Mouse (Mus musculus) CD4-positive, CD25-positive, alpha-beta regulatory T cell, adult 2 months (primary cell): ENCODE measurements around the gene Mrps10.
"Not testable (repeated sequence)": the region's sequence is repeated elsewhere in the genome, so short reads cannot be mapped to it uniquely, and the experiment has no call there.

Experiments
- DNase-seq: peaks from one replicate; pipeline ENCODE4 v3.0.0-alpha.2; 2012; ENCODE audit warnings: low read depth, low spot score

Mrps10 gene

GRCm38 (mm10) chr17:47381917-47382316 lies 13.2 kb downstream of the Mrps10 start:
- DNase-seq, result no peak

GRCm38 (mm10) chr17:47383266-47383665 lies 14.6 kb downstream of the Mrps10 start:
- DNase-seq, result no peak

GRCm38 (mm10) chr17:47384064-47384463 lies 15.4 kb downstream of the Mrps10 start:
- peak; percentile 20 for DNase-seq

DNA sequence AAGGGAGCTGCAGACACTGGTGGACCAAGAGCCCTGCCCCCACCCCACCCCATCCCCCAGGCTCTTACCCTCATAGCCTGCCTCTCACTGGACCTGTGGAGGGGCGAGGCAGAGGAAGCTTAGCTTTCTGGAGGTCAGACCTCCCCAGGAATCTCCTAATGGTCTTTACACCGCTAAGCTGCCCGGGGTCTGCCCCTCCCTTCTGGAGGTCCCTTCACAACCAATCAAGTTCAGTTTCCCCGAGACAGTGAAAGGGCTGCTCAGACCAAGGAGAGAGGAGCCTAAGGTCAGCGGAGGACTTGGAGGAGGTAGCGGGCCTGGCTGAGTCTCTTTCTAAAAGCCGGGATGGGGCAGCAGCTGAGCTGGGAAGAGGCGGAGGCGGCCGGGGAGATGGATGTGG lies 16.5 kb downstream of the Mrps10 start, which contains the start of gene Guca1b:
Gene Guca1b (plus strand): TSS at position 249 of the 400 bp plus-strand sequence.
- DNase-seq, result no peak

DNA sequence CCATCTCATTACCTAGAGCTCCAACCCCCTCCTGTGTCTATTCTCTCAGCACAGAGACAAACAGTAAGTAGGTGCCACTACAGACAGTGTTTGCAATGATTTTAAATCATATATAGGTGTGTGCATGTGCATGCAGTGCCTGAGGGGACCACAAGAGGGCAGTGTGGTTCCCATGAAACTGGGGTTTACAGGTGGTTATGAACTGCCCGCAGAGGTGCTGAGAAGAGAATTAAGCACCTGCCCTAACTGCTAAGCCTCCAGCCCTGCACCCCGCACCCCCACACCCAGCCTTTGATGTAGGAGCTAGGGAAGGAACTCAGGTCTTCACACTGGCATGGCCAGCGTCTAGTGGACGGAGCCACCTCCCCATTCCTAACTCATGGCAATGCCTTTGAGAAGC lies 18.0 kb downstream of the Mrps10 start:
- peak; percentile 71 for DNase-seq

- DNase-seq, result peak; percentile 41
Observed at GRCm38 (mm10) chr17:47394223-47394869, 25.7 kb downstream of the Mrps10 start.

DNA sequence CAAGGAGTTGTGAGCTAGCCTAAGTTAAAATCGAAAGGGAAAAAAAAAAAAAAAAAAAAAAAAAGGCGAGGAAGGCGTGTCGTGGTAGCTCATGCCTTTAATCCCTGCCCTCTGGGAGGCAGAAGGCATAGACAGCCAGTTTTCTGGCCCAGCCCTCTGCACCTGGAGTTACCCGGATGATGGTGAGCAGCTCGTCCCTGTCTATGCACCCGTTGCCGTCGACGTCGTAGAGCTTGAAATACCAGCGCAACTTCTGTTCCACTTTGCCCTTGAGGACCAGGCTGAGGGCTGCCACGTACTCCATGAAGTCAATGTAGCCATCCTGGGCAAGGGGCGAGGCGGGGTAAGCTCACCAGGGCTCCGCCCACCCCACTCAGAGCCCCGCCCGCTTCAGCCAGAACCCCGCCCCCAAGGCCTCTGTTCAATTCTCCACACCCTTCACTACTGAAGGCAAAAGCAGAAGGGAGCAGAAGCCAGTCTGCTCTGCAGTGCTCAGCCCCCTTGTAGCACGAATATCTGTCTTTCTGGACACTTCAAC lies 26.8 kb downstream of the Mrps10 start:
- peak; percentile 67 for DNase-seq

DNA sequence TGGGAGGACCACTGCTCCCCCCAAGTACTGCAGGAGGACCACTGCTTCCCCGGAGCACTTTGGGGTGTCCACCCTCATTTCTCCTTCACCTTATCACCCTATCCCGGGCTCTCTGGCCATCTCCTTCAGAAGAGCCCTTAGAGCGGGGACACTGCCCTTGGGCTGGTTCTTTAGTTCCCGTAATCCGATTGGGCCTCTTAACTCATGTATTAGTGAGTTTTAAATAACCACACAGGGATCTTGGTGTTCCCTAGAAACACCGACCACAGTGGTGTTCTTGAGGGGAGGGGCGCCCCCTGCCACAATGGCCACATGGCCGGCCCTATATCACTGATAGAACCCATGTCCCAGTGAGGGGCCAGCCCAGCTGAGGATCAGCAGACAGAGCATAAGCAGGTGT lies 30.4 kb downstream of the Mrps10 start:
- DNase-seq, result no peak

DNA sequence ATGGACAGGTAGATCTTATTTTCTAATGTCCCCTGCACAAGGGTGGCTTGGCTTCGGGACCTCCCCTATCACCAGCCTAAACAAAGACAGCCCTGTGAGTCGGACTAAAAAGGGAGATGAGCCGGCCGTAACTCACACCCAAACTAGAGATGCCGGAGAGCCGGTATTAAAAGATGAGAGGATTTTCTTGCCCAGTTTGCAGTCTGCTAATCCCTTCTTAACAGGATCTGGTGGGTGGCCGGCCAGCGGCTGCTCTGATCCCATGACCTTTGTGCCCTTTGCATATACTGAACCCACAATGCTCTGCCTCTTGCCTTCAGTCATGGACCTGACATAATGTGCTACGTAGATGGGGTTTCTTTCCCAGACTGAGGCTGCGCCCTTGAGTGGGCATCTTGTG lies 31.8 kb downstream of the Mrps10 start, which contains the start of gene Guca1a:
Gene Guca1a (minus strand): TSS at position 134 of the 400 bp plus-strand sequence.
- DNase-seq, result no peak

DNA sequence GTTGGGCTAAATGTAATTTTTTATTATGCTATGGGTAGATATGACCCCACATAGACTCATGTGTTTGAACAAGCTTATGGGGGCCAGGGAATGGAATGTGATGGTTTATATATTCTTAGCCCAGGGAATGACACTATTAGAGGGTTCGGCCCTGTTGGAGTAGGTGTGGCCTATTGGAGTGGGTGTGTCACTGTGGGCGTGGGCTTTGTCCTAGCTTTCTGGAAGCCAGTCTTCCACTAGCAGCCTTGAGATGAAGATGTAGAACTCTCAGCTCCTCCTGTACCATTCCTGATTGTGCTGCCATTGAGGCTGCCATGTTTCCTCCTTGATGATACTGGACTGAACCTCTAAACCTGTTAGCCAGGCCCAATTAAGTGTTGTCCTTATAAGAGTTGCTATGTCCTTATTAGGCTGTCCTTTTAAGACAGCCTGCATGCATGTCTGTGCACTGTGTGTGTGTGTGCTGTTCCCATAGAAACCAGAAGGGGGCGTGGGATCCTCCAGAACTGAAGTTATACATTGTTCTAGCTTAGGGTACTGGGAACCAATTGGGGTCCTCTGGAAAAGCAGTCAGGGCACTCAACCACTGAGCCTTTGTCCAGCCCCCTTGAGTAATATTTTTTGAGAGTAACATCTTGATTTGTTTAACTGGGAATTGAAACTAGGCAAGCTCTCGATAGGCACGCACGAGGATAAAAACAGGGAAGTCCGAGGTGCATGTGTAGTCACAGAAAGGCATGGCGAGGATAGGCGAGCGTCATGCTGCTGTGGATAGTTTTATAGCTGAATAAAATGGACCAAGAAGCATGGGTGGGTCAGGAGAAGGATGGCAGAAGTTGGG lies 39.2 kb downstream of the Mrps10 start:
- DNase-seq, result no peak

DNA sequence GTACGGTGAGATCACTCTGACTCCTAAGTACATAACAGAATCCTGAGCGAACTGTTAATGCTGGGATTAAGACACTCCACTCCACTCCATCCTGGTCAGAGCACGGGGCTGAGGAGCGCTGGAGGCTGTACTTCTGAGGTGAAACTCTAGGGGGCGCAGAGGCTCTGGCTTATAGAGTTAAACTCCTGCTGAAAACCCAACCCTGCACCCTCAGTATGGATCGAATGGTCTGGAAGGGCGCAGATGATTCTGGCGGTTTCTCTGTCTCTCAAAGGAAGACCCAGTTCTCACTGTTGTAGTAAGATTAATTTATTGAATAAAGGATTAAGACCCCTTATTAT lies 39.8 kb downstream of the Mrps10 start:
- peak; percentile 75 for DNase-seq

GRCm38 (mm10) chr17:47409897-47410861 lies 41.5 kb downstream of the Mrps10 start:
- DNase-seq, result not testable (repeated sequence)

DNA sequence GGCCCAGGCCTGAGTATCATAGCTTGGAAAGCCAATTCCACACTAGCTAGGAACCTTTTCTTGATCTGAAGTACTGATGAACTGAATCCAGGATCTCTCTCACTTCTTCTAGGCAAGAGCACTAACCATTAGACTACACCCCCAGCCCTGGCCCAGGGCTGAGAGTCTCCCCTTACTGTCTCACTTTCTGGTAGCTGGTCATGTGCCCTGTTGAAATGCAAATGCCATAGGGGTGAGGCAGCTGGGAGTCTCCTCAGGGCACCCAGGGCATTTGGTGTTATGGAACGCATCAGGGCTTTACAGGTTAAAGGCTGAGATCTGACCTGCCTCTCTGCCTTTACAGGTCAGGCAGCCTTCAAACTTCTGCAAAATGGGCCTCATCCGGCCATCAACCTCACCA lies 51.5 kb downstream of the Mrps10 start:
- no peak for DNase-seq

DNA sequence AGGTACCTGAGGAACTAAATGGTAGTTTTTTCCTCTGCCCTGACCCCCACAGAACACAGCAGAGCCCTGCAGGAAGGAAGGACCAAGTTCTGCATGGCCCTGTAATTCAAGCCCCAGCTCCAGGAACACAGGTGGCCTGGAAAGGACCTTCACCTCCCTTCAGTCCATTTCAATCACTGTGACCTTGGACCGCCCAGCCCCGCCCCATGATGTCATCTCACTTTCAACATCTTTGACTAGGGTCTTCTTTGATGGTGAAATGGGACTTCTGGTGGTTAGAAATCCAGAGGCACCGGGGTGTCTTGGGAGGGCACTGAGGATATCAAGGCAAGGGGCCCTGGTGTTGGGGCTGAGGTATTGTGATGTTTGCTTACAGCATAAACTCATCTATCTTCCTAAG lies 52.9 kb downstream of the Mrps10 start:
- no peak for DNase-seq

- not testable (repeated sequence) for DNase-seq
Observed at GRCm38 (mm10) chr17:47422616-47423015, 53.9 kb downstream of the Mrps10 start.

DNA sequence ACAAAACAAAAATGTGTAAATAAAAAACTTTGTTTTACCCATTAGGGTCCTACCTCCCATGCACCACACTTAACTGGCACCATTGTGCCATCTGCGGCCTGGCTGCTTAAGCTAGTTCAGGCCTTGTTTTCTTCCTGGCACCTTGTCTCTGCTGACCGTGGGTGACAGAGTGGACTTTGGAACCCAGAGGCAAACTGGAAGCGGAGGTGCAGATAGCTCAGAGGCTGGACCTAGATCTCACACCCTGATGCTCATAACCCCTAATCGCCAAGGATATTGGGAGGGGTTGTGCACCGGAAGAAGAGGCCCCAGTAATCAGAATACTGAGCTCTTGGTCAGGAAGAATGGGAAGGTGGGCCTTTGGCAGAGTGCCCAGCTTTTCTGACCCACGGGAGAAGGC lies 55.5 kb downstream of the Mrps10 start:
- DNase-seq, result no peak

DNA sequence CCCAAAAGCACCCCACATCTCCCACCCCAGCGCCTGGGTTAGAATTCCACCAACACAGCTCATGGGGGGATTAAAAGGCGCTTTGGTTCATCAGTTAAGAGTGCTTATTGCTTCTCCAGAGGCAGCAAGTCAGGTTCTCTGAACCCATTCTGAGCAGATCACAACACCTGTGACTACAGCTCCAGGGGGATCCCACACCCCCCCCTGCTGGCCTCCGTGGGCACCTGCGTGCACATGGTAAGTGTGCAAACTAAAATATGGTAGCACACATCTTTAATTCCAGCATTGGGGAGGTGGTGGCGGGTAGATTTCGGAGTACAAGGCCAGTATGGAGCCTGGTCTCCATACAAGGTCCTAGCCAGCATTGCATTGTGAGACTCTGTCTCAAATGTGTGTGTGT lies 58.6 kb downstream of the Mrps10 start:
- no peak for DNase-seq

- no peak for DNase-seq
Observed at GRCm38 (mm10) chr17:47428831-47429304, 60.2 kb downstream of the Mrps10 start.

- peak; percentile 40 for DNase-seq
Observed at GRCm38 (mm10) chr17:47430815-47431214, 62.1 kb downstream of the Mrps10 start.
